Mouse (Mus musculus) retina, adult 2 months (tissue): ENCODE data around the gene Rps6kb1.
"Not testable (repeated sequence)": the region's sequence is repeated elsewhere in the genome, so short reads cannot be mapped to it uniquely, and the experiment has no call there.

Experiments
- DNase-seq: peaks from one replicate; pipeline ENCODE4 v3.0.0-alpha.2; 2012; ENCODE audit warnings: low read depth, low spot score

Gene Rps6kb1

DNA sequence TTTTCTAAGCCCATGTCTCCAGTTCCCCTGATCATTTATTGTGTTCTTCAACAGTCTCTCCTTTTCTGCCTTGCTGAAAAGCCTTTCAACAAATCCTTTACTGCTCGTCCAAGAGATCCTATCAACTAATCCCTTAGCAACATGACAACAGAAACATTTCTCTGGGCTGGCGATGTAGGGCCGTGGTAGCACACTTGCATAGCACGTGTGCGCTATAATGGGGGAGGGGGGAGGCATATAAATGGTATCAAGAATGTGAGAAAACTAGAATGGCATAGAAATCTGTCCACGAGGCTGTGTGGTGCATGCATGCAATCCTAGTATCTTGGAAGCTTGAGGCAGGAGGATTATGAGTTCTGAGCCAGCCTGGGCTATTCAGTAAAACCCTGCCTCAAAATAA is 72.8 kb downstream of the Rps6kb1 start:
- no peak for DNase-seq

DNA sequence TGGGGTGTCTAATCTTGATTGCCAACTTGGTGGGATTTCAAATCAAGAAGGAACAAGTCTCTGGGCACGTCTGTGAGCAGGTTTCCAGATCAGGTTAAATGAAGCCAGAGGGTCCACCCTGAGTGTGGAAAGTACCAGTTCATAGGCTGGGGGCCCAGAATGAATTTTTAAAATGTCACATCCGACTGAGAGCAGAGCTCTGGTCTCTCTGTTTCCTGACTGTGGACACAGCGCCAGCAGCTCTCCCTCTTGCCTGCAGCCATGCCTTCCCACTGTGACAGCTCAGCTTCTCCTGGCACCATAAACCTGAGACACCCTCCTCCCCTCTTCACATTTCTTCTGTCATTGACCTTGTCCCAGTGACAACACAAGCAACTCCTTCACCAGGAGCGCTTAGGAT is 75.6 kb downstream of the Rps6kb1 start:
- no peak for DNase-seq

DNA sequence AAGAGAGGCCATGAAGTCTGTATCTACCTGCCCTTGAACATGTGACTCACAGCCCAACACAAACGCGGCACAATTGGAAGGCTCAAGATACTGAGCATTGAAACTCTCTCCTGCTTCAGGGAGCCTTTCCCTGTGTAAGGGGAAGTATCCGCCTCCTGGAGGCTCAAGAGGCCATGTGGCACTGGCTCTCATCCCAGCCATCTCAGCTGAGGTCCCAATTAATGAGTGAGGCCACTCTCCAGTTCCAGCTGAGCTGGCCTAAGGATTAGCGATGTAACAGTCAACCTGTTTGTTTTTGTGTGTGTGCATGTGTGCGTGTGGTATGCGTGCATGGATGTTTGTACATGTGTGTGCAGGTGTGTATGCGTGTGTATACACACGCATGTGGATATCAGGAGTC is 76.3 kb downstream of the Rps6kb1 start:
- DNase-seq = no peak

DNA sequence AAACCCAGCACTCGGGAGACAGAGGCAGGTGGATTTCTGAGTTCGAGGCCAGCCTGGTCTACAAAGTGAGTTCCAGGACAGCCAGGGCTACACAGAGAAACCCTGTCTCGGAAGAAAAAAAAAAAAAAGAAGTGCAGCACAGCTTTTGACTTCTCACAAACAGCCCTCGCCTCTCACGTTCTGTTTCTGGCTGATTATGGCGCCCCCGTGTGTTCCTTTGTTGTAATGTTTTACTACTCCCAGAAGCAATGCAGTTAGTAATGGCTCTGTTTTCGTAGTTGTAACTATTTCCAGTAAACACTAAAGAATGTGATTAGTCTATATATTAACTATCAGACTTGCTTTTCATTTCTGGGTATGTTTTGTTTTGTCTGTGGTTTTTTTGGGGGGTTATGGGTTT is 80.3 kb downstream of the Rps6kb1 start:
- not testable (repeated sequence) for DNase-seq

DNA sequence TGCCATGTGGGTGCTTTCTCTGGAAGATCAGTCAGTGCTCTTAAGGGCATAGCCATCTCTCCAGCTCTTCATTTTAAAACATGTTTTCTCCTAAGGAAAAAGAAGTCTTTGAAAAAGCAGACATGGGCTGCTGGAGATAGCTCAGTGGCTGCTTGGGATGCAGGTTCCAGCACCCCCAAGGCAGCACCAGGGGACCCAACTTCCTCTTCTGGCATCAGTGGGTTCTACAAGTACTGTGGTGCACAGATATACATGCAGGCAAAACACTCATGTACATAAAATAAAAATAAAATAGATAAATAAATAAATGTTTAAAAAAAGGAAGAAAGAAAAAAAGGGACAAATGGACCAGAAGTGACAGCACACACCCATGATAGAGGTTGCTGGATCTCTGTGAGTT is 82.0 kb downstream of the Rps6kb1 start:
- no peak for DNase-seq

DNA sequence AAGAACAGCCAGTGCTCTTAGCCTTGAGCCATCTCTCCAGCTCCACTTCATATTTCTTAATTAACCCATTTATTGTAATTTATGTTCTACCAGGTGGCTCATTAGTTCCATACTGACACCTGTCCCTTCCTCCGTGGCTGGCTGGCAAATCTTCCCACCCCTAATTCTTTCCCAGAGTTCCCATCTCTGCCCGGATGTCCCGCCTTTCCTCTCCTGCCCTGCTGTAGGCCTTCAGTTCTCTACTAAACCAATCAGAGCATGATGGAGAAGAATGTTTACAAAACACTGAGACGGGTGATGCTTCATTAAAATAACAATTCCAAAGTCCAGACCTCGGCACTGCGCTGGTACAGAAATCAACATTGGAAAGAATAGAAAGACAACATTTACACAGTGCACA is 85.7 kb downstream of the Rps6kb1 start:
- no peak for DNase-seq

DNA sequence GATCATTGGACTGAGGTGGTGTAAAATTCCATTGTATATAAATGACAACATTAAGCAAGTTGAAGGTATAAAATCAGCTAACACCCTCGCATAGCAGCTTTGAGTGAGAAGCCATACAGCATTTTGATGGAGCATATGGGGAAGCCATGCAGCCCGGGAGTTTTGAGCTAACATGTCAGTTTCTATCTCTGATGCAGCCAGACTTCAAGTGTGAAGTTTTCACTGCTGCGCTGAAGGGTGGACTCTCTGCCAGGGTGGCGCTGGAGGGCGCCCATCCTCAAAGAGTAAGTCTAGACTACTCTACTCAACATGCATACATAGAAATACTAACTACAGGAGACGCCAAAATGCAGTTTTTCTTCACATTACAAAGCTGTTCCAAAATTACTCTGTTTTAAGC is 87.1 kb downstream of the Rps6kb1 start:
- no peak for DNase-seq

DNA sequence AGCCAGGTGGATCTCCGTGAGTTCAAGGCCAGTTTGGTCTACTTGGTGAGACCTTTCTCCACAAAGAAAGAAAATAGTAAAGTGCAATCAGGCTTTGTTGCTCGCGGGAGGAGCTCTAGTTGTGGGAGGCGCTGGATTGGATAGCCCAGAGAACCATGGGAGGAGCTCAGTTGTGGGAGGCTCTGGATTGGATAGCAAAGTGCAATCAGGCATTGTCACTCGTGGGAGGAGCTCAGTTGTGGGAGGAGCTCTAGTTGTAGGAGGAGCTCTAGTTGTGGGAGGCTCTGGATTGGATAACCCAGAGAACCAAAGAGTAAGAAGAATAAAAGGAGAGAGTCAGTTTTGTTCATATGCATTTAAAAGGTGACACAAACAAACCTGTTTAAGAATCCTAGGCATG is 90.6 kb downstream of the Rps6kb1 start:
- DNase-seq = no peak
